Mouse (Mus musculus) E14TG2a.4 (cell line): Measurements from ENCODE around the gene Slfn3.
"Not testable (repeated sequence)": the region's sequence is repeated elsewhere in the genome, so short reads cannot be mapped to it uniquely, and the experiment has no call there.

Experiments
- CTCF ChIP-seq: conservative IDR thresholded peaks from 2 replicates; pipeline ENCODE4 v1.5.1; 2014; ENCODE audit warnings: low read length
- POU5F1 ChIP-seq: IDR thresholded peaks from 2 replicates; pipeline ENCODE4 v1.6.1; 2014; ENCODE audit warnings: low read length, borderline replicate concordance

GRCm38 (mm10) chr11:83237390-83237789 is 46.3 kb downstream of the Slfn3 start:
- not testable (repeated sequence) for TF ChIP-seq CTCF, POU5F1
